Mouse (Mus musculus) ES-E14 (cell line): Measurements from ENCODE around the gene Simc1.

Source experiments
- HCFC1 ChIP-seq: IDR thresholded peaks from 2 replicates; pipeline ENCODE4 v1.6.1; 2012; ENCODE audit warnings: low read length, inconsistent platforms, borderline replicate concordance; ENCODE audit not compliant: insufficient read depth
- ZC3H11A ChIP-seq: IDR thresholded peaks from 2 replicates; pipeline ENCODE4 v1.6.1; 2012; ENCODE audit warnings: low read depth, mild to moderate bottlenecking, inconsistent platforms, low read length, borderline replicate concordance

- no peak for TF ChIP-seq ZC3H11A
- no peak for TF ChIP-seq HCFC1
These were observed 54.1 kb downstream of the Simc1 start for GRCm38 (mm10) chr13:54557652-54558051.
